33 mouse cellular contexts compared by ENCODE assay signal in the genomic region with DNA sequence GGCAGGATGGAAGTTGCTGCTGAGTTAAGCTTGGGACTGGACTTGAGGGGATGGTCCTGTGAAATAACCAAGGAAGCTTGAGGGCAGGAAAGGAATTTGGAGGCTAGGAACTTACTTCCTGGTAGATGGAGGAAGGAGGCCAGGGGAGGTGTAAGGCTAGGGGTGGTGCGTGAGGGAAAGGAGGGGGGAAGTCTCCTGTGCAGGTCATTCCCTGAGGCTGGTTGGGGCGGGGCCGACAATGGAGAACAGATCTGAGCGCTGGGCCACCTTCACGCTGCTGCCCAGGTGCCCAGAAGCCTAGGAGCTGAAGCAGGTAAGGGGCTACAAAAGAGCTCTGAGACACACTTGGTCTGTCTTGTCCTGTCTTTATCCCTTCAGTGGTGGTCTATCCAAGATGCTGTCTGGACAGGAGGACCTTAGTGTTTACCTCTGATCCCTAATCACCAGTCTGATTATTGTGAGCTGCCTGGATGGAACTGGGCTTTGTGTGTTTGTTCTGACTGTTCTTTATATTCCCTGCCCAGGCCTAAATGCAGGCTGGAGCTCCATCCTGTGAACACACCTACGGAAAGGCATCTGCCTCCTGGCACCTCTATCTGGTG. TPM values are rescaled to one million over a fixed set of nuclear protein-coding genes. Genes with fewer than 3 reads are reported as not detected.
A peak's percentile ranks its signal among the peaks of the same experiment; 100 is the strongest.
DNase-seq lines count a peak whose midpoint lies in the region; ATAC-seq and TF ChIP-seq lines count a peak whose summit lies in the region.
"Had no signal": no experiment of that assay in that cellular context is flagged by ENCODE, and none has a peak within 500 bp of the region (broad histone marks: within the 10 kb centered on the region; RNA-seq: fewer than 3 reads in every experiment).

A gene (plus strand): TSS at position 552 of the 602 bp plus-strand sequence.

- H3K4me2 ChIP-seq in stomach, embryonic 16.5 days (ENCODE audit: low read depth, low read length) = no peak within 1 kb of the TSS
- H3K4me2 ChIP-seq: embryonic facial prominence, embryonic 13.5 days; forebrain, embryonic 15.5 days; heart, embryonic 13.5 days; hindbrain, embryonic 15.5 days; lung, embryonic 14.5 days; midbrain, embryonic 15.5 days; neural tube, embryonic 15.5 days had no signal

- no peaks in the 10 kb centered on the region for H3K27me3 ChIP-seq in E14TG2a.4 (ENCODE audit: insufficient read depth, low read length)
- H3K27me3 ChIP-seq in stomach, embryonic 16.5 days (ENCODE audit: control insufficient read depth, insufficient read depth, low read length) = no peaks in the 10 kb centered on the region
- H3K27me3 ChIP-seq in heart, embryonic 10.5 days (ENCODE audit: insufficient read depth, poor library complexity, severe bottlenecking) = peaks cover 31% of the 10 kb centered on the region; the same call in 1 of the 2 replicates
- H3K27me3 ChIP-seq: embryonic facial prominence, embryonic 13.5 days; forebrain, embryonic 15.5 days; hindbrain, embryonic 15.5 days; midbrain, embryonic 15.5 days; neural tube, embryonic 15.5 days had no signal

- peak within 1 kb of the TSS; percentile 17; the same call in 1 of the 2 replicates for H3K4me3 ChIP-seq in E14TG2a.4 (replicated peaks; ENCODE audit: low read length)
- H3K4me3 ChIP-seq in stomach, embryonic 16.5 days (replicated peaks; ENCODE audit: low read length) = no peak within 1 kb of the TSS
- H3K4me3 ChIP-seq in heart, embryonic 10.5 days = no peak within 1 kb of the TSS
- H3K4me3 ChIP-seq: embryonic facial prominence, embryonic 13.5 days; forebrain, embryonic 10.5 days; forebrain, embryonic 15.5 days; gastrocnemius, adult 2 months; heart, adult 2 months; heart, embryonic 13.5 days; hindbrain, embryonic 15.5 days; midbrain, embryonic 10.5 days; midbrain, embryonic 15.5 days; neural tube, embryonic 15.5 days had no signal

- no peak for TF ChIP-seq CTCF in E14TG2a.4 (conservative IDR thresholded peaks at IDR 0.05; ENCODE audit: low read length)

- WGBS in stomach, embryonic 16.5 days = 61% methylated on average over 6 of the region's 6 CpGs
- WGBS in heart, embryonic 10.5 days = 71% methylated on average over 6 of the region's 6 CpGs

- peak; percentile 26 for DNase-seq in kidney, adult 9 months
- DNase-seq in kidney, postnatal 14 days = peak; percentile 29
- DNase-seq in heart, embryonic 10.5 days (ENCODE audit: low spot score) = no peak
- no peak for DNase-seq in frontal cortex, postnatal 14 days (ENCODE audit: low spot score in 2 of 2)
- no peak for DNase-seq in layer of hippocampus, postnatal 36 days
- DNase-seq: adrenal gland, postnatal 14 days; cerebellum, adult 11 months; cerebellum, adult 9-10 months; gastrocnemius, adult 2 months; heart, adult 2 months; heart, postnatal 10 days; liver; lung, embryonic 14.5 days; retina, postnatal 1 day; right cerebral cortex, postnatal 14 days; spleen, adult 18-20 months; thymus, postnatal 14 days had no signal

- no peaks in the 10 kb centered on the region for H3K36me3 ChIP-seq in E14TG2a.4 (ENCODE audit: insufficient read depth, low read length)
- H3K36me3 ChIP-seq in stomach, embryonic 16.5 days (ENCODE audit: control insufficient read depth, insufficient read depth, low read length) = no peaks in the 10 kb centered on the region
- no peaks in the 10 kb centered on the region for H3K36me3 ChIP-seq in heart, embryonic 10.5 days
- H3K36me3 ChIP-seq: embryonic facial prominence, embryonic 13.5 days; forebrain, embryonic 10.5 days; forebrain, embryonic 15.5 days; heart, embryonic 13.5 days; hindbrain, embryonic 15.5 days; midbrain, embryonic 10.5 days; midbrain, embryonic 15.5 days; neural tube, embryonic 15.5 days had no signal

- H3K4me1 ChIP-seq in E14TG2a.4 (replicated peaks; ENCODE audit: low read depth, low read length) = no peaks in the 10 kb centered on the region
- no peaks in the 10 kb centered on the region for H3K4me1 ChIP-seq in stomach, embryonic 16.5 days (ENCODE audit: control insufficient read depth, insufficient read depth, low read length)
- H3K4me1 ChIP-seq in heart, embryonic 10.5 days = no peaks in the 10 kb centered on the region
- H3K4me1 ChIP-seq: embryonic facial prominence, embryonic 13.5 days; forebrain, embryonic 10.5 days; forebrain, embryonic 15.5 days; heart, embryonic 13.5 days; hindbrain, embryonic 15.5 days; midbrain, embryonic 10.5 days; midbrain, embryonic 15.5 days; neural tube, embryonic 15.5 days had no signal

- no peak within 1 kb of the TSS for H3K9ac ChIP-seq in stomach, embryonic 16.5 days (ENCODE audit: low read length)
- H3K9ac ChIP-seq: embryonic facial prominence, embryonic 13.5 days; forebrain, embryonic 15.5 days; heart, embryonic 13.5 days; hindbrain, embryonic 15.5 days; liver, embryonic 14.5 days; lung, embryonic 14.5 days; midbrain, embryonic 15.5 days; neural tube, embryonic 15.5 days had no signal

- H3K9me3 ChIP-seq in E14TG2a.4 (ENCODE audit: low read length) = no peaks in the 10 kb centered on the region
- no peaks in the 10 kb centered on the region for H3K9me3 ChIP-seq in stomach, embryonic 16.5 days (replicated peaks; ENCODE audit: control insufficient read depth, low read length)
- no peaks in the 10 kb centered on the region for H3K9me3 ChIP-seq in heart, embryonic 10.5 days
- H3K9me3 ChIP-seq: embryonic facial prominence, embryonic 13.5 days; forebrain, embryonic 10.5 days; forebrain, embryonic 15.5 days; heart, embryonic 13.5 days; hindbrain, embryonic 15.5 days; midbrain, embryonic 10.5 days; midbrain, embryonic 15.5 days; neural tube, embryonic 15.5 days had no signal

- H3K27ac ChIP-seq in stomach, embryonic 16.5 days (ENCODE audit: low read length) = no peak within 1 kb of the TSS
- no peak within 1 kb of the TSS for H3K27ac ChIP-seq in heart, embryonic 10.5 days
- H3K27ac ChIP-seq: embryonic facial prominence, embryonic 13.5 days; forebrain, embryonic 10.5 days; forebrain, embryonic 15.5 days; gastrocnemius, adult 2 months; heart, adult 2 months; heart, embryonic 13.5 days; hindbrain, embryonic 15.5 days; liver, embryonic 14.5 days; midbrain, embryonic 10.5 days; midbrain, embryonic 15.5 days; neural tube, embryonic 15.5 days had no signal

- 0 out of 2 replicates have a peak, but pooled peaks have one; percentile 56 for ATAC-seq in stomach, embryonic 16.5 days (ENCODE audit: insufficient read depth, low FRiP score)
- ATAC-seq: forebrain, embryonic 15.5 days; inflammation-experienced regulatory T-cells, adult 6 months; midbrain, embryonic 15.5 days had no signal

RNA-seq across cellular contexts. Expression of the gene that starts here (rescaled TPM):
- polyA plus RNA-seq in stomach, embryonic 16.5 days (2015; fragmentation: Nextera tagmentation; extraction: Ambion mirVana) = 0.32 and 0.42 TPM in 2 replicates
- polyA plus RNA-seq in heart, embryonic 10.5 days (2016; fragmentation: Nextera tagmentation; extraction: Ambion mirVana) = not detected in 2 replicates
- not detected for total RNA-seq in layer of hippocampus, postnatal 36 days (2021)
- total RNA-seq: adrenal gland, postnatal 14 days; gastrocnemius, adult 2 months; gastrocnemius, postnatal 4 days; heart, adult 2 months; heart, postnatal 10 days; layer of hippocampus, adult 8-10 months; layer of hippocampus, postnatal 25 days had no signal
- polyA plus RNA-seq: forebrain, embryonic 10.5 days; frontal cortex, adult 2 months; heart, adult 2 months; heart, embryonic 13.5 days; lung, embryonic 14.5 days had no signal

Comparison
In these comparisons a context has a peak if more than half of its experiments do, and no peak if none do; other contexts are left out.
1. Peak in ATAC-seq in stomach, embryonic 16.5 days; RNA of the gene not detected or under 1 TPM.
2. DNase-seq: peak in kidney, adult 9 months (single experiment) and kidney, postnatal 14 days (single experiment); none in heart, embryonic 10.5 days (single experiment), frontal cortex, postnatal 14 days (0 of 2) and layer of hippocampus, postnatal 36 days (0 of 2).